Mouse (Mus musculus): ENCODE measurements around the gene Mettl2. TPM values are rescaled to one million over a fixed set of nuclear protein-coding genes. Genes with fewer than 3 reads are reported as not detected.
A peak's percentile ranks its signal among the peaks of the same experiment; 100 is the strongest.

Gene Mettl2
- polyA plus RNA-seq, 1 experiment from 2014 or later: 16.6 TPM

- Histone ChIP-seq H3K4me3 (ENCODE audit: inconsistent target) (no peak overlapping the region), H3K79me2 (ENCODE audit: inconsistent target) (no peaks in the 10 kb centered on the region), H3K36me3 (ENCODE audit: inconsistent target) (no peaks in the 10 kb centered on the region), H3K27ac (no peak overlapping the region)
- WGBS (ENCODE audit: missing documents): 89% methylated on average over 68 of the region's 69 CpGs
These were observed 38.6 kb downstream of the Mettl2 start for GRCm38 (mm10) chr11:105164516-105165510.

DNA sequence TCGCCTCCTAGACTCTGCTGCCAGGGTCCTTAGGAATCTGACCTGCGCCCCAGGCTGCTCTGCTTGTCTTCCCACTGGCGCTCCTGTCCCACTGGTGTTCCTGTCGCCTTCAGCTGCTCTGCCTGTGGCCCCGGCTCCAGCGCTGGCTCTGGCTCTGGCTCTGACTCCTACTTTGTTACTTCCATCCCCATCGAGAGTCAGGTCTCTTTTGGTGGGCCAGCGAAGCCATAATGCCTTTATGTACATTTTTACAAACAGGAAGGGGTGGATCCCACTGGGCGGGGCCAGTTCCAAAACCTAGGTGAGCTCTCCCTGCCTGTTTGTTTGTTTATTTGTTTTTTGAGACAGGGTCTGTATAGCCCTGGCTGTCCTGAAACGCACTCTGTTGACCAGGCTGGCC, 40.6 kb downstream of the Mettl2 start:
- Histone ChIP-seq H3K79me2 (ENCODE audit: inconsistent target) (no peaks in the 10 kb centered on the region), H3K36me3 (ENCODE audit: inconsistent target) (no peaks in the 10 kb centered on the region), H3K4me3 (ENCODE audit: inconsistent target) (no peak overlapping the region), H3K27ac (no peak overlapping the region)
- WGBS (ENCODE audit: missing documents): 88% methylated on average over 10 of the region's 10 CpGs

- Histone ChIP-seq H3K4me3 (ENCODE audit: inconsistent target) (no peak within 1 kb of the TSS), H3K36me3 (ENCODE audit: inconsistent target) (no peaks in the 10 kb centered on the region), H3K27ac (no peak within 1 kb of the TSS), H3K79me2 (ENCODE audit: inconsistent target) (peaks cover 14% of the 10 kb centered on the region)
- 60% methylated on average over 1 of the region's 2 CpGs for WGBS (ENCODE audit: missing documents)
These were observed 52.3 kb downstream of the Mettl2 start, which contains the start of gene Tlk2 for GRCm38 (mm10) chr11:105178516-105178915. Tlk2 (plus strand) TSS chr11:105178807.

DNA sequence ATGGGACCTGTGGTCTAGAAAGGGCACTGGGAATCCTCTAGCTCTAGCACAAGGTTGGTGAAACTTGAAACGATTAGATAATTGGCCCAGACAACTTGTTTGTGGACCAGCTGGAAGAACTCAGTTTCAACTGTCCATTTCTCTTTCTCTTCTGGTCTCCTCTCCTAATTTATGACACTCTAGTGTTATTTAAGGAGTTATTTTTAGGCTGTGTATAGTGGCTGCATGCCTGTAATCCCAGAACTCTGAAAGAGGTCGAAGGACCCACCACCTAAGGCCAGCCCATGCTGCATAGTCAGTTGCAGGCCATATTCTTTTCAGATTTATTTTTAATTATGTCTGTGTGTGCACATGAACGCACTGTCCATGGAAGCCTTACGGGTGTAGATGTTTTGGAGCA, 53.3 kb downstream of the Mettl2 start:
- peaks cover 6% of the 10 kb centered on the region; the same call in 1 of the 2 replicates for H3K36me3 ChIP-seq (ENCODE audit: inconsistent target)
- peaks cover 24% of the 10 kb centered on the region for H3K79me2 ChIP-seq (ENCODE audit: inconsistent target)
- 93% methylated on average over 4 of the region's 4 CpGs for WGBS (ENCODE audit: missing documents)
- no peak overlapping the region for H3K27ac ChIP-seq
- H3K4me3 ChIP-seq (ENCODE audit: inconsistent target): no peak overlapping the region

DNA sequence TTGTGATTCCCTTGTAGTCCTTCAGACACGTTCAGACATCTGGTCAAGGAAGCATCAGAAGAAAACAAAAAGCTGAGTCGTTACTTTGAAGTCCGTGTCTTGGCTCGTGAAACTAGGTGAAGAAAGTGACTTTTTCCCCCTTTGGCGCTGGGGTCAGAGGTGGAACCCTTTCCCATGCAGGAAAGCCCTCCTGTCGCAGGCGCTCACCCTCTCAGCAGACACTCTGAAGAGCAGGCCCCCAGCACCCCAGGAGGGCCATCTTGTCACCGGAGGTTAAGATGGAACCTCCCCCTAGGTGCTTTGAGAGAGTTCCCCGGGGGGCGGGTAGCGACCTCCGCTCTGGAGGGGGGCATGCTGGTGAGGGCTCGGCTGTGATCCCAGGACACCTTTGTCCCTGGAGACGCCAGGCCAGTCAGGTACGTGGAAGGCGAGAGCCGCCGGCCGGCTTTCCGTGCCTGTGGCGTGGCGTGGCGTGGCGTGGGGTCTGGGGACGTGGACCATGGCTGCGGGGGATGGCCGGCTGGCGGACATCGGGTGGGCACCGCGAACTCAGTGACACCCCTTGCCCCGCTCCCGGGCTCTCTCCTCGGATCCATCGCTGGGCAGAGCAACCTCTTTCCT, 54.4 kb downstream of the Mettl2 start:
- Histone ChIP-seq H3K27ac (no peak overlapping the region), H3K79me2 (ENCODE audit: inconsistent target) (peaks cover 35% of the 10 kb centered on the region), H3K36me3 (ENCODE audit: inconsistent target) (peaks cover 16% of the 10 kb centered on the region; the same call in 1 of the 2 replicates), H3K4me3 (ENCODE audit: inconsistent target) (peak overlapping the region; percentile 36)
- 7% methylated on average over 35 of the region's 35 CpGs for WGBS (ENCODE audit: missing documents)

DNA sequence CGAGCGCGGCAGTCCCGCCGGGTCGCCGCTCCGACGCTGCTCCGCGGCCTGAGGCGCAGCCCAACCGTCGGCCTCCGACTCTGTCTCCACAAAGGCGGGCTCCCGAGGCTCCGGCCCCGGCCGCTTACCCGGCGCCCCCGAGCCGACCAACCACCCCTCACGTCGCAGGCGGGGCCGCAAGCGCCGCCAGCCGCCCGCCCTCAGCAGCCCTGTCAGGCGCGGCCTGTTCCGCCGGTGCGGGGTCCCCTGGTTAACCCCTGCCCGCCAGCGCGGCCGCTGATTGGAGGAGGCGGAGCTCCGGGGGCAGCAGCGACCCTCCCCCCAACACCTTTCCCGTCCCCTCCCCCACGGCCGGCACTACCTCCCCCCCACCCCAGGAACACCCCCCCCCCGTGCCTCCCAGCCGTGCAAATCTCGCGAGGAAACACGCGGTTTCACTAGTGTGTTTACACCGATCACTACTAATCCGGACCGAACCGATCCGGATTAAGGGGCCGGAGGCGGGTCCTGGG, 55.0 kb downstream of the Mettl2 start:
- Histone ChIP-seq H3K27ac (no peak overlapping the region), H3K36me3 (ENCODE audit: inconsistent target) (peaks cover 21% of the 10 kb centered on the region; the same call in 1 of the 2 replicates), H3K4me3 (ENCODE audit: inconsistent target) (peak overlapping the region; percentile 36; the same call in 1 of the 2 replicates), H3K79me2 (ENCODE audit: inconsistent target) (peaks cover 41% of the 10 kb centered on the region)
- under 1% methylated on average over 52 of the region's 60 CpGs for WGBS (ENCODE audit: missing documents)

- Histone ChIP-seq H3K79me2 (ENCODE audit: inconsistent target) (peaks cover 48% of the 10 kb centered on the region), H3K27ac (peak overlapping the region; percentile 63), H3K4me3 (ENCODE audit: inconsistent target) (peak overlapping the region; percentile 81), H3K36me3 (ENCODE audit: inconsistent target) (peaks cover 24% of the 10 kb centered on the region; the same call in 1 of the 2 replicates)
- WGBS (ENCODE audit: missing documents): 1% methylated on average over 73 of the region's 89 CpGs
These were observed 55.6 kb downstream of the Mettl2 start for GRCm38 (mm10) chr11:105181689-105182460.

- WGBS (ENCODE audit: missing documents): 0% methylated on average over 4 of the region's 4 CpGs
- H3K36me3 ChIP-seq (ENCODE audit: inconsistent target): peaks cover 29% of the 10 kb centered on the region; the same call in 1 of the 2 replicates
- H3K79me2 ChIP-seq (ENCODE audit: inconsistent target): peaks cover 53% of the 10 kb centered on the region
- peak overlapping the region; percentile 63 for H3K27ac ChIP-seq
- peak overlapping the region; percentile 81 for H3K4me3 ChIP-seq (ENCODE audit: inconsistent target)
These were observed 56.2 kb downstream of the Mettl2 start for GRCm38 (mm10) chr11:105182461-105182855.

DNA sequence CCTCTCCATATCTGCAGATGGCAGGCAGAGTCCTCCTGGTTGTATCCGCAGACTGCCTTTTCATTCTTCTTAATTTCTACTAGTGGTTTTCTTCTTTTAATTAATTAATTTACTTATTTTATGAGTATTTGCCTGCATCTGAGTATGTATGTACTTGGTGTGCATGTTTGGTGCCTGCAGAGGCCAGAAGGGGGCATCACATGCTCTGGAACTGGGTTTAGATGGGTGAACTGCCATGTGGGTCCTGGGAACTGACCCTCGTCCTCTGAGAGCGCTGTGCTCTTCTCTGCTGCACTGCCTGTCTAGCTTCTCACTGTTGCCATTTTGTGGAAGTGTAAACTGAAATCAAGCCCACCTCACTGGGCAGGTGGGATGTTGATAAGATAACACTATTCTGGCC, 58.5 kb downstream of the Mettl2 start:
- H3K79me2 ChIP-seq (ENCODE audit: inconsistent target): peaks cover 76% of the 10 kb centered on the region
- H3K36me3 ChIP-seq (ENCODE audit: inconsistent target): peaks cover 32% of the 10 kb centered on the region; the same call in 1 of the 2 replicates
- WGBS (ENCODE audit: missing documents): 86% methylated on average over 3 of the region's 3 CpGs
- H3K4me3 ChIP-seq (ENCODE audit: inconsistent target): no peak overlapping the region
- no peak overlapping the region for H3K27ac ChIP-seq

Other genes with a start within 250 kb of the Mettl2 start
- not detected in 3 replicates for gene Efcab3, start 62.8 kb upstream of the Mettl2 start, polyA plus RNA-seq (2018)
- not detected in 3 replicates for gene Gm10842, start 20.5 kb downstream of the Mettl2 start, polyA plus RNA-seq (2018)
- 24.2 to 43.0 TPM (median 26.1 TPM) in 3 replicates for gene Tlk2, start 52.4 kb downstream of the Mettl2 start, polyA plus RNA-seq (2018)
- gene Mrc2, start 166.2 kb downstream of the Mettl2 start, polyA plus RNA-seq (2018): not detected in 3 replicates

Measured in macrophage (primary cell).